Mouse (Mus musculus) ES-E14 (cell line): ENCODE measurements at regions not wholly inside any gene's neighbourhood (a gene's known extent, or its start where the extent isn't known, plus 50 kb on each side); places are given as distances from the start of the nearest gene placed in this dataset.

Experiments
- CHD2 ChIP-seq: IDR thresholded peaks from 2 replicates; pipeline ENCODE4 v1.6.1; 2014; ENCODE audit warnings: mild to moderate bottlenecking, low read depth, low read length, inconsistent platforms
- HCFC1 ChIP-seq: IDR thresholded peaks from 2 replicates; pipeline ENCODE4 v1.6.1; 2012; ENCODE audit warnings: low read length, inconsistent platforms, borderline replicate concordance; ENCODE audit not compliant: insufficient read depth
- MAFK ChIP-seq: IDR thresholded peaks from 2 replicates; pipeline ENCODE4 v1.6.1; 2014; ENCODE audit warnings: mild to moderate bottlenecking, low read depth, low read length, inconsistent platforms; ENCODE audit not compliant: insufficient read depth
- ZC3H11A ChIP-seq: IDR thresholded peaks from 2 replicates; pipeline ENCODE4 v1.6.1; 2012; ENCODE audit warnings: low read depth, mild to moderate bottlenecking, inconsistent platforms, low read length, borderline replicate concordance
- ZNF384 ChIP-seq: IDR thresholded peaks from 2 replicates; pipeline ENCODE4 v1.6.1; 2012; ENCODE audit warnings: low read depth, low read length, inconsistent platforms

- TF ChIP-seq HCFC1 (no peak), ZC3H11A (no peak), CHD2 (no peak), MAFK (no peak), ZNF384 (no peak)
These were observed 188.3 kb upstream of the Zfp507 start for GRCm38 (mm10) chr7:35991141-35991540.
